Mouse (Mus musculus) lung, embryonic 15.5 days (tissue): ENCODE measurements at regions not wholly inside any gene's neighbourhood (a gene's known extent, or its start where the extent isn't known, plus 50 kb on each side); places are given as distances from the start of the nearest gene placed in this dataset.

Experiments
- ATAC-seq: fragments of 200-750 bp; cut with Nextera tagmentation; 2 replicates; pipeline ENCODE4 v1.8.0; 2017; ENCODE audit warnings: moderate number of reproducible peaks, borderline replicate concordance; ENCODE audit not compliant: low FRiP score, low TSS enrichment; ENCODE audit errors: extremely low read depth
- H3K27ac ChIP-seq: fragments of 300-500 bp; sonication (generic); 2 replicates; pipeline ENCODE4 v1.5.1; 2015; ENCODE audit warnings: moderate library complexity, mild to moderate bottlenecking, inconsistent platforms
- H3K27me3 ChIP-seq: fragments of 300-500 bp; sonication (generic); 2 replicates; pipeline ENCODE4 v1.6.1; 2015; ENCODE audit warnings: inconsistent platforms
- H3K36me3 ChIP-seq: fragments of 300-500 bp; sonication (generic); 2 replicates; pipeline ENCODE4 v1.6.1; 2015; ENCODE audit warnings: inconsistent platforms
- H3K4me1 ChIP-seq: fragments of 300-500 bp; sonication (generic); 2 replicates; pipeline ENCODE4 v1.6.1; 2015; ENCODE audit warnings: inconsistent platforms
- H3K4me2 ChIP-seq: fragments of 300-500 bp; sonication (generic); 2 replicates; pipeline ENCODE4 v1.6.1; 2015; ENCODE audit warnings: inconsistent platforms, mild to moderate bottlenecking, moderate library complexity
- H3K4me3 ChIP-seq: fragments of 300-500 bp; sonication (generic); 2 replicates; pipeline ENCODE4 v1.5.1; 2015; ENCODE audit warnings: mild to moderate bottlenecking, inconsistent platforms
- H3K9ac ChIP-seq: fragments of 300-500 bp; sonication (generic); 2 replicates; pipeline ENCODE4 v1.6.1; 2015; ENCODE audit warnings: inconsistent platforms
- H3K9me3 ChIP-seq: fragments of 300-500 bp; sonication (generic); 2 replicates; pipeline ENCODE4 v1.6.1; 2016; ENCODE audit warnings: inconsistent platforms
- WGBS: fragments of 180-500 bp; shearing (Covaris S2); methylation state at CpG from one replicate; pipeline ENCODE4 v1.1.7; 2015; 5-methylcytosine and 5-hydroxymethylcytosine counted together

DNA sequence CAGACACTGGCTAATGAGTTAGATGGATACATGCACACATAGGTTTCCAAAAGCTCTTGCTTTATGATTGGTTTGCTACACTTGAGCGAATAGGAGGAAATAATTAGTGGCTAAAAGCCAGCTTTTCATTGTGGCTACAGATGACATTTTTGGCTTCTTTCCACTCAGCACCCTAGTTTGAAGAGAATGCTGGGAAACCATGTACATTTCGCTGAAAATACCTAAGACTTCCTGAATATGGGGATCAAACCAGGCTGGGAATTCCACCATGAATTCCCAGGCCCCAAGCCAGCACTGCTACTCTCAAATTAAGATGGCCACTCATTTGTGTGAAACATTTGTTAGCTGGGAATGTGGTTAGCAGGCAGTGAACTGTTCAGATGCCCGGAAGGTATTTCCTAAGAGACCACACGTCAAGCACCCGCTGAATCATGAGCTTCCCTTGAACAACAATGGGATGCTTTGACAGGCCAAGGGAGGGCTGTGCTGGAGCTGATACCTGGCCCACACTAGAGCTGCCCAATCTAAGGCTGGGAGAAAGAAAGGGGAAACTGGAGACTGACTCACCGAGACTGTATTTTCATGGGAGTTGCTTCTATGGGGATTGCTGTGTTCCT, 195.5 kb downstream of the Foxa2 start:
- Histone ChIP-seq H3K9ac (no peak overlapping the region), H3K9me3 (no peaks in the 10 kb centered on the region), H3K27ac (no peak overlapping the region), H3K4me1 (no peaks in the 10 kb centered on the region), H3K36me3 (no peaks in the 10 kb centered on the region), H3K27me3 (no peaks in the 10 kb centered on the region), H3K4me2 (no peak overlapping the region), H3K4me3 (no peak overlapping the region)
- 68% methylated on average over 6 of the region's 6 CpGs for WGBS
- ATAC-seq, result no peak

DNA sequence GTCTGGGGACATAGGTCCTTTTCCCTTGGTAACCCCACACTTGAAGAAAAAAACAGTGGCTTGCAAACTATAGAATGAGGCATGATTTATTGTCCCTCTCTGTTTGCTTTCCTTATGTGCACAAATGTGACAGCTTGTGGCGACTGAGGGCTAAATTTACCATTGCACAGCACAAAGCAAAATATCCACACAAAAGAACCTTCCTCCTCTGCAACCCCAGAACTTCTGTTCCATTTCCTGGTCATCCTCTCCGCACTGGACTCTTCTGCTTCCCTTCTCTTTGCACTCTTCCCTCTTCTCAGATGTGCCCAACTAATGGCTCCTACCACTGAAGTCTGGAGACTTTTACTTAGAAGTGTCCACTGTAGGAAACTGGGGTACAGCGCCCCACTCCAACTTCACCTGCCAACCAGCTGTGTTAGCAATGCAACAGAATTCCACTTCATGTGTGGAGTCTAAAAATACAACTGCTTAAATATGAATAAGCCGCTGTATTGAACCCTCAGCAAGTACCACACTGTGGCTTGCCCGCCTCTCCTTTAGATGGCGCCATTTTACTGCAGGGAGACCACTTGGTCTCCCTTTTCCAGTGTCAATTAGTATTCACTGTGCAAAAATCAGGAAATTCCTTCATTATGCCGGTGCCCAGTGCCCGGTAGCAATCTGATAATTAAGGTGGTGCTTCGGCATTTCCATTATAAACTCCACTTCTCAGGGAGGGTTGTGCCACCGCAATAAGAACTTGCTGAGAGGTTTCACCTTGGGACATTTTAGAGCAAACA, 199.6 kb downstream of the Foxa2 start:
- Histone ChIP-seq H3K4me1 (no peaks in the 10 kb centered on the region), H3K9me3 (no peaks in the 10 kb centered on the region), H3K27me3 (no peaks in the 10 kb centered on the region), H3K36me3 (no peaks in the 10 kb centered on the region), H3K4me3 (no peak overlapping the region), H3K4me2 (no peak overlapping the region), H3K9ac (no peak overlapping the region), H3K27ac (no peak overlapping the region)
- ATAC-seq, result no peak
- 25% methylated on average over 10 of the region's 10 CpGs for WGBS

- Histone ChIP-seq H3K27ac (no peak overlapping the region), H3K4me3 (no peak overlapping the region), H3K9ac (no peak overlapping the region), H3K36me3 (no peaks in the 10 kb centered on the region), H3K9me3 (no peaks in the 10 kb centered on the region), H3K4me2 (no peak overlapping the region), H3K27me3 (no peaks in the 10 kb centered on the region), H3K4me1 (peaks cover 2% of the 10 kb centered on the region; the same call in 1 of the 2 replicates)
- ATAC-seq, result no peak
- WGBS, result 76% methylated on average over 1 of the region's 1 CpGs
These were observed 201.5 kb downstream of the Foxa2 start for GRCm38 (mm10) chr2:147845256-147845655.

GRCm38 (mm10) chr2:147840936-147841335, 205.8 kb downstream of the Foxa2 start:
- no peak overlapping the region for H3K27ac ChIP-seq
- WGBS, result 62% methylated on average over 5 of the region's 5 CpGs
- H3K4me1 ChIP-seq, result peaks cover 13% of the 10 kb centered on the region
- no peak for ATAC-seq
- H3K4me3 ChIP-seq, result no peak overlapping the region
- H3K36me3 ChIP-seq, result no peaks in the 10 kb centered on the region
- no peaks in the 10 kb centered on the region for H3K9me3 ChIP-seq
- H3K4me2 ChIP-seq, result no peak overlapping the region
- H3K9ac ChIP-seq, result no peak overlapping the region
- H3K27me3 ChIP-seq, result no peaks in the 10 kb centered on the region

GRCm38 (mm10) chr2:147838613-147839012, 208.2 kb downstream of the Foxa2 start:
- no peaks in the 10 kb centered on the region for H3K9me3 ChIP-seq
- 36% methylated on average over 4 of the region's 4 CpGs for WGBS
- H3K4me1 ChIP-seq, result peaks cover 13% of the 10 kb centered on the region
- no peaks in the 10 kb centered on the region for H3K27me3 ChIP-seq
- H3K4me2 ChIP-seq, result no peak overlapping the region
- ATAC-seq, result peak; percentile 70; the same call in 1 of the 2 replicates
- H3K4me3 ChIP-seq, result no peak overlapping the region
- H3K27ac ChIP-seq, result no peak overlapping the region
- H3K9ac ChIP-seq, result no peak overlapping the region
- H3K36me3 ChIP-seq, result no peaks in the 10 kb centered on the region

GRCm38 (mm10) chr2:147830551-147830950, 216.2 kb downstream of the Foxa2 start:
- H3K27ac ChIP-seq, result no peak overlapping the region
- 20% methylated on average over 6 of the region's 6 CpGs for WGBS
- H3K27me3 ChIP-seq, result no peaks in the 10 kb centered on the region
- no peak overlapping the region for H3K4me2 ChIP-seq
- H3K9ac ChIP-seq, result no peak overlapping the region
- H3K36me3 ChIP-seq, result no peaks in the 10 kb centered on the region
- ATAC-seq, result no peak
- no peaks in the 10 kb centered on the region for H3K4me1 ChIP-seq
- no peak overlapping the region for H3K4me3 ChIP-seq
- H3K9me3 ChIP-seq, result no peaks in the 10 kb centered on the region

- no peak for ATAC-seq
- Histone ChIP-seq H3K27me3 (no peaks in the 10 kb centered on the region), H3K9me3 (no peaks in the 10 kb centered on the region), H3K4me1 (no peaks in the 10 kb centered on the region), H3K27ac (no peak overlapping the region), H3K4me2 (no peak overlapping the region), H3K36me3 (no peaks in the 10 kb centered on the region), H3K9ac (no peak overlapping the region), H3K4me3 (no peak overlapping the region)
- WGBS, result 72% methylated on average over 3 of the region's 3 CpGs
These were observed 229.8 kb downstream of the Foxa2 start for GRCm38 (mm10) chr2:147816951-147817350.

- 72% methylated on average over 3 of the region's 3 CpGs for WGBS
These were observed 232.5 kb downstream of the Foxa2 start for GRCm38 (mm10) chr2:147814231-147814630.

GRCm38 (mm10) chr2:147813516-147813915, 233.3 kb downstream of the Foxa2 start:
- no peaks in the 10 kb centered on the region for H3K27me3 ChIP-seq
- H3K36me3 ChIP-seq, result no peaks in the 10 kb centered on the region
- no peak overlapping the region for H3K4me3 ChIP-seq
- 70% methylated on average over 2 of the region's 2 CpGs for WGBS
- no peak overlapping the region for H3K9ac ChIP-seq
- no peak for ATAC-seq
- no peak overlapping the region for H3K4me2 ChIP-seq
- H3K27ac ChIP-seq, result no peak overlapping the region
- no peaks in the 10 kb centered on the region for H3K4me1 ChIP-seq
- no peaks in the 10 kb centered on the region for H3K9me3 ChIP-seq

More at GRCm38 (mm10) chr2:147814231-147814630, 232.5 kb downstream of the Foxa2 start:
- H3K27ac ChIP-seq, result no peak overlapping the region
- H3K27me3 ChIP-seq, result no peaks in the 10 kb centered on the region
- H3K9me3 ChIP-seq, result no peaks in the 10 kb centered on the region
- H3K4me3 ChIP-seq, result no peak overlapping the region
- no peaks in the 10 kb centered on the region for H3K4me1 ChIP-seq
- H3K9ac ChIP-seq, result no peak overlapping the region
- no peaks in the 10 kb centered on the region for H3K36me3 ChIP-seq
- H3K4me2 ChIP-seq, result no peak overlapping the region
- no peak for ATAC-seq

DNA sequence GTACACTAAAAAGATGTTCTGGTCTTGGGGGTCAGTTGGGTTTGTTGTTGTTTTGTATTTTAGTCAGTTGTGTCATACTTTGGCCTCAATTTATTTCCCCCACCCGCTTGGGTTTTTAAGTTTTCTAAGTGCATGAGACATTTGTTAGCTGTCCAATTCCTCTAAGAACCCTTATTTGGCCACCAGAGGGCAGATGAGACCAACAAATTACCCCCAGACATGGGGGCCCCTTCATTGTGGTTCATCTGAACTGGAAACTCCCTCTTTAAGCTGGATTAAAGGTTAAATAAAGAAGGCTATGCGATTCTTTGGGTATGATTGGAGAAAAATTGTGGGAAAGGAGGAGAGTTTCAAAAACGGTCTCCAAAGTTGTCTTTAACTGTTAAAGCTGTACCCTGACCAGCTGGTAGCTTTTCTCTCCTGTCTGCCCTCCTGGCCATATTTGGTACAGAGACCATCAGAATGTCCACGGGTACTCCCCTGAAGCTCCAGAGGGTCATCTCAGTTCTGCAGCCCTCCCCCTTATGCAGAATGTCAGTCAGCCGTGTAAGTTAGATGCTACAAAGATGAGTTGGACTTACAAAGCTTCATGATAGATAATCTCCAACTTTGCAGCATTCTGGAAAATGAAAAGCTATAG, 238.6 kb downstream of the Foxa2 start:
- Histone ChIP-seq H3K4me3 (no peak overlapping the region), H3K36me3 (no peaks in the 10 kb centered on the region), H3K9me3 (no peaks in the 10 kb centered on the region), H3K4me1 (no peaks in the 10 kb centered on the region), H3K4me2 (no peak overlapping the region), H3K9ac (no peak overlapping the region), H3K27ac (no peak overlapping the region), H3K27me3 (peaks cover 4% of the 10 kb centered on the region; the same call in 1 of the 2 replicates)
- WGBS, result 35% methylated on average over 5 of the region's 5 CpGs
- no peak for ATAC-seq

DNA sequence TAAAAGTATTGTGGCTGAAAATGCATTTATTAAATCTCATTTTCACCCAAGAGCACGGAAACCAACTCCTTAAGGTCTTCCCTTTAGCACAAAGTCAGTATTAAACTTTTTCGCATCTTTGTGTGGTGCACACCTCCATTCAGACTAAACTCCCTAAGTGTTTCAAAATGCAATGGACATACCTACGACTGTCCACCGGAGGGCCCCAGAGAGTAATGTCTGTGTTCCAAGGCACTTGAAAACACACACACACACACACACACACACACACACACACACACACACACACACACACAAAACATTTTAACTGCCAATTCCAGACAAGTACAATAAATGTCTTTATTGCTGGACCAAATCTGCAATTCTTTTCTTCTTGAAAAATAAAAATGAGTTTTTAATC, 243.7 kb downstream of the Foxa2 start:
- no peak overlapping the region for H3K27ac ChIP-seq
- peaks cover 4% of the 10 kb centered on the region; the same call in 1 of the 2 replicates for H3K27me3 ChIP-seq
- no peaks in the 10 kb centered on the region for H3K36me3 ChIP-seq
- H3K9ac ChIP-seq, result no peak overlapping the region
- H3K4me2 ChIP-seq, result no peak overlapping the region
- H3K4me3 ChIP-seq, result no peak overlapping the region
- ATAC-seq, result no peak
- no peaks in the 10 kb centered on the region for H3K9me3 ChIP-seq
- H3K4me1 ChIP-seq, result no peaks in the 10 kb centered on the region
- WGBS, result 25% methylated on average over 4 of the region's 4 CpGs

GRCm38 (mm10) chr2:147791434-147791833, 255.3 kb downstream of the Foxa2 start:
- 61% methylated on average over 8 of the region's 8 CpGs for WGBS

More at GRCm38 (mm10) chr2:147791434-147791833, 255.3 kb downstream of the Foxa2 start:
- no peak for ATAC-seq
- Histone ChIP-seq H3K9me3 (no peaks in the 10 kb centered on the region), H3K27me3 (no peaks in the 10 kb centered on the region), H3K4me1 (no peaks in the 10 kb centered on the region), H3K9ac (no peak overlapping the region), H3K27ac (no peak overlapping the region), H3K4me3 (no peak overlapping the region), H3K4me2 (no peak overlapping the region), H3K36me3 (no peaks in the 10 kb centered on the region)
